Mouse (Mus musculus): ENCODE results near the gene Pigh. TPM values are rescaled to one million over a fixed set of nuclear protein-coding genes. Genes with fewer than 3 reads are reported as not detected.

The Pigh gene
- polyA plus RNA-seq, 1 experiment from 2014 or later, result 23.3 TPM

DNA sequence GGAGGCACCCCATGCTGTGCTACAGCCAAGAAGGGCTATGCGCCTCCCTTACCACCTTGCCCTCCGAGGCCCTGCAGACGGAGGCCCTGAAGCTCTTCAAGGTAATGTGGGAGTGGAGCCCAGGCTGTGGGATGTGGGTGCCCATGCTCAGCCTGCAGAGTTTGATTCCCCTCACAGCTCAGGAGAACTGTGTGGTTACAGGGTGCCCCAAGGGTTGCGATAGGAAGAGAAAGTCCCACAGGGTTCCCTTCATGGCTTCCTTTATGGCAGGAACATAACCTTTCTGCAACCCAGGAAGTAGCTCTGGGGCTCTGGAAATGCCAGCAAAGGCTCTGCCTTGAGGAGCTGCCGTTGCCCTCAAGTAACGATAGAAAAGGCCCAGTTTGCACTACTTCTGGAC is 19.5 kb downstream of the Pigh start:
- no peak overlapping the region for H3K4me2 ChIP-seq (ENCODE audit: low read length)
- H3K9me3 ChIP-seq (replicated peaks; ENCODE audit: low read length), result no peaks in the 10 kb centered on the region
- ATAC-seq (replicated peaks; ENCODE audit: low FRiP score, low read depth) (no peak), DNase-seq (ENCODE audit: low spot score) (no peak)
- H3K4me3 ChIP-seq (replicated peaks; ENCODE audit: low read depth, low read length), result no peak overlapping the region
- H3K27me3 ChIP-seq (ENCODE audit: insufficient read depth, low read length), result no peaks in the 10 kb centered on the region
- TF ChIP-seq CTCF (IDR thresholded peaks at IDR 0.05; ENCODE audit: low read depth), result no peak
- no peaks in the 10 kb centered on the region for H3K4me1 ChIP-seq (replicated peaks; ENCODE audit: insufficient read depth, low read length)
- H3K36me3 ChIP-seq (ENCODE audit: insufficient read depth, low read length), result 0 out of 2 replicates have a peak, but pooled peaks cover 9% of the 10 kb centered on the region
- WGBS, result 67% methylated on average over 6 of the region's 6 CpGs
- peak overlapping the region; percentile 79 for H3K27ac ChIP-seq
- no peak overlapping the region for H3K9ac ChIP-seq (ENCODE audit: low read depth, low read length)

DNA sequence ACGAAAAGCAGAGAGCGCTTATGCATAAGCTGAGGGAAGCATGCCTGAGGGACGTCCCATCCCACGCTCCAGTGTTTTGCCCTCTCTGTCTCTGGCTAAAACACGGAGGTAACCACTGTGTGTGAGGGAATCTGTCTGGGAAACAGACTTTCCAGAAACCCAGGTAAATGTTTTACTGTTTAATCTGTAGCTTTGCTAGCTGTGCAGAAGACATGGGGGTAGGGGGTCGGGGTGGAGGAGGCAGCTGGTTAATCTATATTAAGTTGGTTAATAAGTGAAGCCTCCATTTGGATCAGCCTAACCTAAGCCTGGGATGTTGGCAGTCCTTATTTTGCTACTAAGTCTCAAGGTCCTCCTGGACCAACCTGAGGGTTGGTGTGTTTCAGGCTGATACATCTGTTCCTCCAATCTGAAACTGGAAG is 20.3 kb downstream of the Pigh start:
- ATAC-seq (replicated peaks; ENCODE audit: low FRiP score, low read depth) (peak; percentile 66), DNase-seq (ENCODE audit: low spot score) (peak; percentile 18)
- H3K4me3 ChIP-seq (replicated peaks; ENCODE audit: low read depth, low read length), result no peak overlapping the region
- WGBS, result 70% methylated on average over 6 of the region's 6 CpGs
- H3K4me2 ChIP-seq (ENCODE audit: low read length), result no peak overlapping the region
- no peaks in the 10 kb centered on the region for H3K27me3 ChIP-seq (ENCODE audit: insufficient read depth, low read length)
- no peaks in the 10 kb centered on the region for H3K9me3 ChIP-seq (replicated peaks; ENCODE audit: low read length)
- no peak overlapping the region for H3K9ac ChIP-seq (ENCODE audit: low read depth, low read length)
- TF ChIP-seq CTCF (IDR thresholded peaks at IDR 0.05; ENCODE audit: low read depth), result no peak
- H3K36me3 ChIP-seq (ENCODE audit: insufficient read depth, low read length), result 0 out of 2 replicates have a peak, but pooled peaks cover 9% of the 10 kb centered on the region
- H3K27ac ChIP-seq, result peak overlapping the region; percentile 79; the same call in 1 of the 2 replicates
- no peaks in the 10 kb centered on the region for H3K4me1 ChIP-seq (replicated peaks; ENCODE audit: insufficient read depth, low read length)

DNA sequence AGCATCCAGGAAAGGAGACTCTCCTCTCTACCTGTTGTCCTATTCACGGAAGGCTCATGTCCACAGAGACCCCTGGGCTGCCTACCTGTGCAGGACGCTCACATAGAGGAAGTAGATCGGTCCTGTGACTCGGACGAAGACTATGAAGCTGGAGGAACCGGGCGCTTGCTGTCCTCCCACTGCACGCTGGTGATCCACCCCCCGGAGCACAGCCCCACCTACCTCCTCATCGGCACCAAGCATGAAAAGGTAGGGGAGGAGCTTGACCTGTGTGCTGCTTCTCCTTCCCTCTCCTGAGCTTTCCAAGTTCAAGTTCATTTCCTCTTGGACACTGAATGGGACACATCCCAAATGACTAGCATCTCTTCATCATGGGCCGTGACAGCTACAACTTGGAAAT is 21.1 kb downstream of the Pigh start:
- ATAC-seq (replicated peaks; ENCODE audit: low FRiP score, low read depth), result peak; percentile 55
- H3K36me3 ChIP-seq (ENCODE audit: insufficient read depth, low read length), result 0 out of 2 replicates have a peak, but pooled peaks cover 9% of the 10 kb centered on the region

DNA sequence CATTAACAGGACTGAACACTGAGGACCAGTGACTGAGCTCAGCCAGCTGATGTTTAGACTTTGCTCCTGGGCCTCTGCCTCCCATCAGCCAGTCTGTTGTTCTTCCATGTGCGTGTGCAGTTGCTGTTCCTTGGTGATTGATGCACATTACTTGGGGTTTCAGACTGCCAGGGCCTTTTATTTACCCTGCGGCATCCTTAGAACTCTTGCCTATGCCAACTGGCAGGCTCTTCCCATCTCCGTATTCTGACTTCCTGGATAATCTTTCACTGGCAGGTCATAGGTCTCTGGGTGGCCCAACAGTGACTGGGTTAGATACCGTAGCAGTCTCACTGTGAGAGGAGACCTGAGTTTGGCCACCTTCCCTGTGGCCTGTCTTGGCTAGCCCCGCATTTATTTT is 21.9 kb downstream of the Pigh start:
- no peaks in the 10 kb centered on the region for H3K27me3 ChIP-seq (ENCODE audit: insufficient read depth, low read length)
- 0 out of 2 replicates have a peak, but pooled peaks cover 4% of the 10 kb centered on the region for H3K36me3 ChIP-seq (ENCODE audit: insufficient read depth, low read length)
- H3K9me3 ChIP-seq (replicated peaks; ENCODE audit: low read length), result no peaks in the 10 kb centered on the region
- H3K4me1 ChIP-seq (replicated peaks; ENCODE audit: insufficient read depth, low read length), result no peaks in the 10 kb centered on the region
- H3K27ac ChIP-seq, result peak overlapping the region; percentile 66; the same call in 1 of the 2 replicates
- DNase-seq (ENCODE audit: low spot score) (no peak), ATAC-seq (replicated peaks; ENCODE audit: low FRiP score, low read depth) (0 out of 2 replicates have a peak, but pooled peaks have one; percentile 19)
- 71% methylated on average over 5 of the region's 5 CpGs for WGBS
- H3K9ac ChIP-seq (ENCODE audit: low read depth, low read length), result no peak overlapping the region
- H3K4me2 ChIP-seq (ENCODE audit: low read length), result no peak overlapping the region
- no peak overlapping the region for H3K4me3 ChIP-seq (replicated peaks; ENCODE audit: low read depth, low read length)
- TF ChIP-seq CTCF (IDR thresholded peaks at IDR 0.05; ENCODE audit: low read depth), result no peak

More for the DNA sequence above, 21.1 kb downstream of the Pigh start:
- H3K4me2 ChIP-seq (ENCODE audit: low read length), result no peak overlapping the region
- H3K9me3 ChIP-seq (replicated peaks; ENCODE audit: low read length), result no peaks in the 10 kb centered on the region
- no peaks in the 10 kb centered on the region for H3K27me3 ChIP-seq (ENCODE audit: insufficient read depth, low read length)
- H3K4me1 ChIP-seq (replicated peaks; ENCODE audit: insufficient read depth, low read length), result no peaks in the 10 kb centered on the region
- 87% methylated on average over 11 of the region's 11 CpGs for WGBS
- no peak overlapping the region for H3K9ac ChIP-seq (ENCODE audit: low read depth, low read length)
- no peak for TF ChIP-seq CTCF (IDR thresholded peaks at IDR 0.05; ENCODE audit: low read depth)
- H3K4me3 ChIP-seq (replicated peaks; ENCODE audit: low read depth, low read length), result no peak overlapping the region
- no peak for DNase-seq (ENCODE audit: low spot score)
- peak overlapping the region; percentile 66; the same call in 1 of the 2 replicates for H3K27ac ChIP-seq

DNA sequence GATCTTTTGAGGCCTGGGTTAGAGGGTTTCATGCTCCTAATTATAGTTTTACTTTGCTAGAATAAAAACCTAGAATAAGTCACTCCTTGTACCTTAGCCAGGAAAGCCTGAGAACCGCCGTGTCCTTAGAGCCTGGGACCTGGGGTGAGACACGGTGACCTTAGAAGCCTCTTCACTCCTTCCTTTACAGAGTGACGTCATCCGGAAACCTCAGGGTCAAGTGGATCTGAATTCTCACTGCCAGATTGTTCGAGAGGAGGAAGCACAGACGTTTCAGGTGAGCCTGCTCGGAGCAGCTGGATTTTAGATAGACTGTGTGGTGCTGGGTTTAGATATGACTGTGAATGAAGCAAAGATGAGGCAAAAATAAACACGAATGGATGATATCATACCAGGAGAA is 23.0 kb downstream of the Pigh start:
- Histone ChIP-seq H3K9ac (ENCODE audit: low read depth, low read length) (no peak overlapping the region), H3K4me3 (replicated peaks; ENCODE audit: low read depth, low read length) (no peak overlapping the region), H3K27ac (no peak overlapping the region), H3K4me1 (replicated peaks; ENCODE audit: insufficient read depth, low read length) (no peaks in the 10 kb centered on the region), H3K36me3 (ENCODE audit: insufficient read depth, low read length) (no peaks in the 10 kb centered on the region), H3K27me3 (ENCODE audit: insufficient read depth, low read length) (no peaks in the 10 kb centered on the region), H3K4me2 (ENCODE audit: low read length) (no peak overlapping the region), H3K9me3 (replicated peaks; ENCODE audit: low read length) (no peaks in the 10 kb centered on the region)
- WGBS, result 76% methylated on average over 9 of the region's 9 CpGs
- no peak for ATAC-seq (replicated peaks; ENCODE audit: low FRiP score, low read depth)
- DNase-seq (ENCODE audit: low spot score), result no peak
- TF ChIP-seq CTCF (IDR thresholded peaks at IDR 0.05; ENCODE audit: low read depth), result no peak

DNA sequence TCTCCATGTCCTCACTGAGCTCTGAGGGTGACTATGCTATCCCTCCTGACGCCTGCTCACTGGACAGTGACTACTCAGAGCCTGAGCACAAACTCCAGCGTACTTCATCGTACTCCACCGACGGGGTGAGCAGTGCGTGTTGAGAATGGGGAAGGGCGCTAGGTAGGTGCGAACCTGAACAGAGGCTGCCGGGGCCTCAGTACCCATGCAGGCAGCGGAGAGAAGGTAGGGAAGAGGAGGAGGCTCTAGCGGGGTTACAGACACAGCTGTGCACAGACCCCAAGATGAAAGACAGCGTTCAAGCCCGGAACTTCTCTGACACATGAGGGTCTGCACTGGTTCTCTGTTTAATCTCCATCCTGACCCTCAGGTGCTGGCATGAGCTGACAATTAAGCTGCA is 25.0 kb downstream of the Pigh start:
- no peaks in the 10 kb centered on the region for H3K27me3 ChIP-seq (ENCODE audit: insufficient read depth, low read length)
- H3K4me2 ChIP-seq (ENCODE audit: low read length), result no peak overlapping the region
- H3K4me3 ChIP-seq (replicated peaks; ENCODE audit: low read depth, low read length), result no peak overlapping the region
- DNase-seq (ENCODE audit: low spot score) (no peak), ATAC-seq (replicated peaks; ENCODE audit: low FRiP score, low read depth) (no peak)
- H3K9me3 ChIP-seq (replicated peaks; ENCODE audit: low read length), result no peaks in the 10 kb centered on the region
- H3K27ac ChIP-seq, result no peak overlapping the region
- H3K36me3 ChIP-seq (ENCODE audit: insufficient read depth, low read length), result 0 out of 2 replicates have a peak, but pooled peaks cover 4% of the 10 kb centered on the region
- no peak for TF ChIP-seq CTCF (IDR thresholded peaks at IDR 0.05; ENCODE audit: low read depth)
- H3K9ac ChIP-seq (ENCODE audit: low read depth, low read length), result no peak overlapping the region
- no peaks in the 10 kb centered on the region for H3K4me1 ChIP-seq (replicated peaks; ENCODE audit: insufficient read depth, low read length)
- WGBS, result 87% methylated on average over 13 of the region's 13 CpGs
